Mouse (Mus musculus) activated CD4-positive, CD25-positive, alpha-beta regulatory T cell, adult 4 months (primary cell): Measurements from ENCODE around the gene Hist1h3f. TPM values are rescaled to one million over a fixed set of nuclear protein-coding genes. Genes with fewer than 3 reads are reported as not detected.
"Not testable (repeated sequence)": the region's sequence is repeated elsewhere in the genome, so short reads cannot be mapped to it uniquely, and the experiment has no call there.

Experiments
- ATAC-seq: one replicate; pipeline ENCODE4 v1.8.0; 2017
- polyA plus RNA-seq, 2 experiments: library from polyadenylated mRNA; unstranded; fragments of 100-300 nt; shearing (Covaris generic); gene quantifications; one replicate each; pipeline ENCODE4 v1.2.1; 2017

Gene Hist1h3f
- polyA plus RNA-seq, 2 experiments from 2014 or later: 1.1 TPM; not detected in 1

GRCm38 (mm10) chr13:23538249-23538648, 5.6 kb upstream of the Hist1h3f start:
- no peak for ATAC-seq

- ATAC-seq: not testable (repeated sequence)
Observed at GRCm38 (mm10) chr13:23539821-23540220, 4.0 kb upstream of the Hist1h3f start.

- ATAC-seq: no peak
Observed at GRCm38 (mm10) chr13:23541497-23541896, 2.4 kb upstream of the Hist1h3f start.

GRCm38 (mm10) chr13:23542225-23542980, 1.4 kb upstream of the Hist1h3f start:
- not testable (repeated sequence) for ATAC-seq

- ATAC-seq: peak; percentile 91
Observed at GRCm38 (mm10) chr13:23542999-23543607, 749 bp upstream of the Hist1h3f start, which contains the start of gene Hist1h2bh. Gene Hist1h2bh, minus strand, starts transcription at chr13:23543392.

- ATAC-seq: peak; percentile 4
Observed at GRCm38 (mm10) chr13:23544787-23545120, 902 bp downstream of the Hist1h3f start.

GRCm38 (mm10) chr13:23546694-23547093, 2.8 kb downstream of the Hist1h3f start:
- no peak for ATAC-seq

- no peak for ATAC-seq
Observed at GRCm38 (mm10) chr13:23550761-23551145, 6.9 kb downstream of the Hist1h3f start.

GRCm38 (mm10) chr13:23551146-23551834, 7.4 kb downstream of the Hist1h3f start, which contains the start of gene Hist1h4f:
Gene Hist1h4f, minus strand, starts transcription at chr13:23551648.
- peak; percentile 66 for ATAC-seq

- ATAC-seq: no peak
Observed at GRCm38 (mm10) chr13:23551931-23552914, 8.4 kb downstream of the Hist1h3f start.

GRCm38 (mm10) chr13:23552962-23553361, 9.1 kb downstream of the Hist1h3f start, which contains the start of gene Hist1h1d:
Gene Hist1h1d, plus strand, starts transcription at chr13:23553262.
- ATAC-seq: no peak

- no peak for ATAC-seq
Observed at GRCm38 (mm10) chr13:23554393-23554792, 10.5 kb downstream of the Hist1h3f start.

- peak; percentile 62 for ATAC-seq
Observed at GRCm38 (mm10) chr13:23554925-23555838, 11.3 kb downstream of the Hist1h3f start.

- ATAC-seq: peak; percentile 66
Observed at GRCm38 (mm10) chr13:23555839-23556416, 12.1 kb downstream of the Hist1h3f start.

GRCm38 (mm10) chr13:23556906-23557305, 13.1 kb downstream of the Hist1h3f start:
- no peak for ATAC-seq

GRCm38 (mm10) chr13:23560699-23561098, 16.8 kb downstream of the Hist1h3f start:
- not testable (repeated sequence) for ATAC-seq

- ATAC-seq: not testable (repeated sequence)
Observed at GRCm38 (mm10) chr13:23561531-23561882, 17.7 kb downstream of the Hist1h3f start.

GRCm38 (mm10) chr13:23561883-23562659, 18.2 kb downstream of the Hist1h3f start, which contains the start of gene Hist1h3e:
Gene Hist1h3e, minus strand, starts transcription at chr13:23562369.
- peak; percentile 97 for ATAC-seq

- ATAC-seq: no peak
Observed at GRCm38 (mm10) chr13:23562699-23563462, 19.0 kb downstream of the Hist1h3f start.
